Mouse (Mus musculus) liver, adult 2 months (tissue): ENCODE measurements at regions not wholly inside any gene's neighbourhood (a gene's known extent, or its start where the extent isn't known, plus 50 kb on each side); places are given as distances from the start of the nearest gene placed in this dataset.

Experiments
- CTCF ChIP-seq: fragments of 200-500 bp; IDR thresholded peaks from 2 replicates; pipeline ENCODE4 v1.5.1; 2011; ENCODE audit warnings: low read depth, low read length, control low read depth
- POLR2A ChIP-seq: fragments of 200-500 bp; IDR thresholded peaks from 2 replicates; pipeline ENCODE4 v1.6.1; 2011; ENCODE audit warnings: low read length, control low read depth; ENCODE audit not compliant: insufficient read depth; ENCODE audit errors: extremely low read depth

GRCm38 (mm10) chr12:104630590-104630989 is 121.2 kb downstream of the Dicer1 start:
- TF ChIP-seq CTCF = no peak
- TF ChIP-seq POLR2A = no peak
